Mouse (Mus musculus) thymus, adult 2 months (tissue): ENCODE measurements at regions not wholly inside any gene's neighbourhood (a gene's known extent, or its start where the extent isn't known, plus 50 kb on each side); places are given as distances from the start of the nearest gene placed in this dataset.
A peak's percentile ranks its signal among the peaks of the same experiment; 100 is the strongest.

ENCODE experiments used
- DNase-seq: peaks from one replicate; pipeline ENCODE4 v3.0.0; 2021
- H3K27ac ChIP-seq: fragments of 200-500 bp; 2 replicates; pipeline ENCODE4 v1.5.1; 2012; ENCODE audit warnings: low read length, control low read depth; ENCODE audit not compliant: control insufficient read depth, insufficient read depth
- H3K27me3 ChIP-seq: fragments of 200-500 bp; 2 replicates; pipeline ENCODE4 v1.6.1; 2012; ENCODE audit warnings: mild to moderate bottlenecking, low read length, moderate library complexity, mixed read lengths; ENCODE audit not compliant: control insufficient read depth, insufficient read depth
- H3K36me3 ChIP-seq: fragments of 200-500 bp; 2 replicates; pipeline ENCODE4 v1.6.1; 2012; ENCODE audit warnings: mild to moderate bottlenecking, low read length, moderate library complexity; ENCODE audit not compliant: control insufficient read depth, insufficient read depth
- H3K4me1 ChIP-seq: fragments of 200-500 bp; replicated peaks from 2 replicates; pipeline ENCODE4 v1.6.1; 2012; ENCODE audit warnings: low read length; ENCODE audit not compliant: control insufficient read depth, insufficient read depth
- H3K4me3 ChIP-seq: fragments of 200-500 bp; 2 replicates; pipeline ENCODE4 v1.5.1; 2012; ENCODE audit warnings: mild to moderate bottlenecking, low read length, control low read depth, moderate library complexity; ENCODE audit not compliant: control insufficient read depth, insufficient read depth
- CTCF ChIP-seq: fragments of 200-500 bp; IDR thresholded peaks from 2 replicates; pipeline ENCODE4 v1.5.1; 2012; ENCODE audit warnings: mild to moderate bottlenecking, control low read depth, low read length, moderate library complexity, borderline replicate concordance; ENCODE audit not compliant: control insufficient read depth, poor library complexity, insufficient read depth; ENCODE audit errors: extremely low read depth
- POLR2A ChIP-seq: fragments of 200-500 bp; IDR thresholded peaks from 2 replicates; pipeline ENCODE4 v1.6.1; 2012; ENCODE audit warnings: mild to moderate bottlenecking, low read length, control low read depth, moderate library complexity; ENCODE audit not compliant: control insufficient read depth, poor library complexity, insufficient read depth; ENCODE audit errors: extremely low read depth
- WGBS: fragments of 180-500 bp; shearing (Covaris S2); methylation state at CpG from one replicate; pipeline ENCODE4 v1.1.7; 2018; 5-methylcytosine and 5-hydroxymethylcytosine counted together

GRCm38 (mm10) chr12:107356974-107357373 is 131.5 kb upstream of the 3110018I06Rik start:
- 87% methylated on average over 7 of the region's 7 CpGs for WGBS
- H3K4me3 ChIP-seq, result no peak overlapping the region
- TF ChIP-seq CTCF (no peak), POLR2A (no peak)
- H3K27me3 ChIP-seq, result no peaks in the 10 kb centered on the region
- no peak overlapping the region; the same call in 1 of the 2 replicates for H3K27ac ChIP-seq
- H3K4me1 ChIP-seq, result peaks cover 59% of the 10 kb centered on the region
- no peak for DNase-seq
- H3K36me3 ChIP-seq, result no peaks in the 10 kb centered on the region

- Histone ChIP-seq H3K36me3 (no peaks in the 10 kb centered on the region), H3K27ac (no peak overlapping the region), H3K4me1 (peaks cover 64% of the 10 kb centered on the region), H3K4me3 (no peak overlapping the region), H3K27me3 (no peaks in the 10 kb centered on the region)
- TF ChIP-seq CTCF, result no peak
- no peak for TF ChIP-seq POLR2A
- WGBS, result 94% methylated on average over 12 of the region's 12 CpGs
- no peak for DNase-seq
These were observed 127.9 kb upstream of the 3110018I06Rik start for GRCm38 (mm10) chr12:107360511-107360910.

- WGBS, result 86% methylated on average over 7 of the region's 7 CpGs
- H3K27me3 ChIP-seq, result no peaks in the 10 kb centered on the region
- H3K27ac ChIP-seq, result peak overlapping the region; percentile 97
- no peaks in the 10 kb centered on the region for H3K36me3 ChIP-seq
- no peak overlapping the region for H3K4me3 ChIP-seq
- H3K4me1 ChIP-seq, result peaks cover 55% of the 10 kb centered on the region
- TF ChIP-seq POLR2A (no peak), CTCF (no peak)
- no peak for DNase-seq
These were observed 126.8 kb upstream of the 3110018I06Rik start for GRCm38 (mm10) chr12:107361606-107362005.

- TF ChIP-seq POLR2A (no peak), CTCF (no peak)
- Histone ChIP-seq H3K27ac (peak overlapping the region; percentile 97), H3K36me3 (no peaks in the 10 kb centered on the region), H3K27me3 (no peaks in the 10 kb centered on the region), H3K4me1 (peaks cover 52% of the 10 kb centered on the region), H3K4me3 (no peak overlapping the region)
- 9% methylated on average over 10 of the region's 10 CpGs for WGBS
- peak; percentile 62 for DNase-seq
These were observed 126.3 kb upstream of the 3110018I06Rik start for GRCm38 (mm10) chr12:107362120-107362519.

- no peak for TF ChIP-seq POLR2A
- TF ChIP-seq CTCF, result no peak
- H3K4me3 ChIP-seq, result no peak overlapping the region
- H3K4me1 ChIP-seq, result no peaks in the 10 kb centered on the region; the same call in none of the 2 replicates
- no peak overlapping the region for H3K27ac ChIP-seq
- H3K36me3 ChIP-seq, result no peaks in the 10 kb centered on the region
- WGBS, result 89% methylated on average over 7 of the region's 7 CpGs
- no peaks in the 10 kb centered on the region for H3K27me3 ChIP-seq
- no peak for DNase-seq
These were observed 116.2 kb upstream of the 3110018I06Rik start for GRCm38 (mm10) chr12:107372254-107372653.

- H3K27me3 ChIP-seq, result no peaks in the 10 kb centered on the region
- no peak overlapping the region for H3K27ac ChIP-seq
- no peak for DNase-seq
- no peak overlapping the region for H3K4me3 ChIP-seq
- H3K36me3 ChIP-seq, result no peaks in the 10 kb centered on the region
- TF ChIP-seq CTCF (no peak), POLR2A (no peak)
- 91% methylated on average over 14 of the region's 14 CpGs for WGBS
- peaks cover 13% of the 10 kb centered on the region for H3K4me1 ChIP-seq
These were observed 96.2 kb upstream of the 3110018I06Rik start for GRCm38 (mm10) chr12:107392050-107392795.

DNA sequence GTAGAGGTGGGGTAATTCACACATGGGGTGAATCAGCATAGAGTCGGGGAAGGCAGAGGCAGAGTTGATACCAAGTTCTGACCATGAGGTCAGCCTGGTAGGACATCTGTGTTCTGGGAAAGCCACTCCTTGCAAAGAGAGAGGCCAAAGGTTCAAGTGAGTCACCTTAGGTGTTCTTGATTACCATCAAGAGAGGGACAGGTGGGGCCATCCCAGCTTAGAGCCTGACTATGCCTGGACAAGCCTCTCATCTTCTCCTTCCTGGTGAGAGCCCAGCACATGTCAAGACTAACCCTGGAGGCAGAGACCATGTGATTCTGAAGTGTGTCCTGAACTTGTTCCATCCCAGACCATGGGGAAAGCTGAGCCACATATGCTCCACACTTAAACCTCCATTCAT is 94.0 kb upstream of the 3110018I06Rik start:
- no peak for DNase-seq
- TF ChIP-seq CTCF, result no peak
- TF ChIP-seq POLR2A, result no peak
- no peaks in the 10 kb centered on the region for H3K27me3 ChIP-seq
- no peak overlapping the region for H3K27ac ChIP-seq
- no peak overlapping the region for H3K4me3 ChIP-seq
- 69% methylated on average over 1 of the region's 1 CpGs for WGBS
- H3K36me3 ChIP-seq, result no peaks in the 10 kb centered on the region
- H3K4me1 ChIP-seq, result peaks cover 9% of the 10 kb centered on the region
